Mouse (Mus musculus): Measurements from ENCODE around the gene Ash1l.

Gene Ash1l

DNA sequence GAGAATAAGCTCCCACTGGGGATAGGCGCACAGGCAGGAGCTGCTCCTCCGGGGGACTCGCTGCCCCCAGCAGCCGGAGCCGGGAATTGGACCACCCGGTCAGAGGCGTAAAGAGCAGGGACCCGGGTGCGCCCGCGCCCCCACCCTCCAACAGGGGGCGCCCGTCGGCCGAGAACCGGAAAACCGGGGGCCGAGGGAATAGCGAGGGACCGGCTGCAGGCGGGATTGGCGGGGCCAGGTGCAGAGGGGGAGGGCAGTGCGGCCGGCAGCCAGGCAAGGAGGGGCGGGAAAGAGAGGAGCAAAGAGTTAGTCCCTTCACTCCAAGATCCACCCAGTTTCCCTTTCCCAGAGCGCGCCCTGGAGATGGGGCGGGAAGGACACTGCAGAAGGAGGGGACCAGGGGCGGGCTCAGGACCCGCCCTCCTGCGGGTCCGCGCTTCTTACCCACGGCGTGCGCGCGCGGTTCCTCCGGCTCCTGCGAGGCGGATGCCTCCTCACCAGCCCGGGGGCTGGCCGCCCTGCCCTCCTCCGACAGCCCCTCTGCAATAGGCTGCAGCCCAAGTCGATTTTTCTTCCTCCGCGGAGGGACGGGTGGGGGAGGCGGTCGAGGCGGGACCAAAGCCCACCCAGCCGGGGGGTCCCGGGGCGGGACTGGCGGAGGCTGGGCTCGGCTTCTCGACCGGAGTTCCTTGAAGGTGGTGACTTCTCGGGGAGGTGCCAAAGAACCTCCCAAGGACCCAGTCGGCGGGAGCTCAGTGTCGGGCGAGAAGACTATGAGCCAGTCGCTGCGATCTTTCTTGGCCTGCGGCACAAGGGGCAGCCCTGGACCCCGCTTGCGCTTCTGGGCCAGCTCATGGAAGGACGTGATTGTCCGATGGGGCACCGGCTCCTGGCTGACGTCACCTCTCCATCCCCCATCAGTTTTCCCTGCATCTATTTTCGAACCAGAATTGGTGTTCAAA lies 140.6 kb downstream of the Ash1l start:
- peak in 1 of 2 experiments; percentile 61 for DNase-seq (ENCODE audit: low read depth in 1 of 2, low spot score in 2 of 2)

DNA sequence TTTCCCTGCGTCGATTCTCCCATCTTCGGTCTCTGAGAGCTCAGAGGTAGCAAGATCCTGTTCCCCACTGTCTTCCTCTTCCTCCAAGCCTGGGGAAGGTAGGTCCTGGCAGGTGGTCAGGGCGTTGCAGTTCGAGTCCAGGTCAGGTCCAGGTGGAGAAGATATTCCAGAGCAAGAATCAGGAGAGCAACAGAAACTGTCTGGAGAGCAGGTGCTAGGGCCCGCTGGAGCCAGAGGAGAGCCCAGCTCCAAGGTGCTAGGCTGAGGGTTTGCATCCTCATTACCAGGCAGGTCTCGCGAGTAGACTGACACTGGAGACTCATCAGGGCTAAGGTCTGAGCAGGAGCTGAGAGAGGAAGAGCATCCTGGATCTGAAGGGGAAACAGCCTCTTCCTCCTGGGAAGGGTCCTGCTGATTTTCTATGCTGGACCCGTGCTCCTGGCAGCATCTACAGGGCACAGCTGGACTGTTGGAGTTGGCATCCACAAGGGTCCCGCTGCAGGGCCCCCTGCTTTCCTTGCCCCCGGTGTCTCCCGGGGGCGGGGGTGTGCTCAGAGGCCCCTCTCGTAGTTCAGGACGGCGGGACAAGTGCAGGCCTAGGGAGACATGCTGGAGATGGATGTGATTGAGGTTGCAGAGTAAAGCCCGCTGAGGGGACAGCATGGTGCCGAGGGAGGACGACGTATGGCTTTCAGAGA lies 141.5 kb downstream of the Ash1l start:
- no peak for DNase-seq (ENCODE audit: low read depth in 1 of 2, low spot score in 2 of 2)

DNA sequence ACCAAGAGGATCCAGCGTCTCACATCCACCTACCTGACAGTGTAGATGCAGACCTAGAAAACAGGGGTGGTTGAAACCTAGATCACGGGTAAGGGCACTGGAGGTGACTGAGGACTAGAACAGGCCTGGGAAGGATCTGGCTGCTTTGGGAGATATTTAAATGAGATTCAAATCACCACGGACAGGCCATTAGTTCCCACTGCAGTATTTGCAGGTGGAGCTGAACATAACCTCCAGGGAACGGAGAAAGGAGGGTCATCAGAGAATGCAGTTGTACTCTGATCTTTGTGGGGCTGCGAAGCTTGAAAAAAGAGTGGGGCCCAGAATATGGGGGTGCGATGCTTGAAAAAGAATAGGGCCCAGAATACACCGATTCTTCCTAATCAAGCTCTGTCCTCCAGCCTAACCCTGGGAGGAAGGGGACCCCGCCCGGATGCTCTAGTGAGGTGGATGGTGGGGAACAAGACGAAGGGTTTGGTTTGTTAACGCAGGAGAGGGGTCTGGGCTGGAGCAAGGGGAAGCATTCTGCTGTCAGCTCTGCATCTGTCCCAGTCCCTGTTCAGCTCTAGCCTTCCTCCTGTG lies 142.2 kb downstream of the Ash1l start:
- DNase-seq (ENCODE audit: low read depth in 1 of 2, low spot score in 2 of 2), result no peak

DNA sequence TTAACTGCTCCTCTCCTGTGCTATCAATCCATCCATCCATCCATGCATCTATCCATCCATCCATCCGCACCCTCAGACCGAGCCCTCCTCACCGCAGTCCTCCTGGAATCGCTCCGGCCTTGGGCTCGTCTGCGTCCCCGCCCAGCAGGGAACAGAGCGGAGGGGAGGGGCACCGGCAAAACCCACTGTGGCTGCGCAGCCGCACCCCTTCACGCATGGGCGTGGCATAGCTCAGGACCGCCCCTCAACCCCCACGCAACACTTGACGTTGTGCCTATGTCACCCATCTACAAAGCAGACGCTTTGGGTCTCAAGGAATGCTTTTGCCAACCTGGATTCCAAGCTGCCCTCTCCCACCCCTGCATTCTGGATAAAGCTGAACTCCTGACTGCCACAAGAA lies 142.8 kb downstream of the Ash1l start, which contains the start of gene Rusc1:
Gene Rusc1, minus strand, starts transcription at position 137 of the 400 bp plus-strand sequence.
- DNase-seq (ENCODE audit: low read depth in 1 of 2, low spot score in 2 of 2), result peak in 1 of 2 experiments; percentile 55

DNA sequence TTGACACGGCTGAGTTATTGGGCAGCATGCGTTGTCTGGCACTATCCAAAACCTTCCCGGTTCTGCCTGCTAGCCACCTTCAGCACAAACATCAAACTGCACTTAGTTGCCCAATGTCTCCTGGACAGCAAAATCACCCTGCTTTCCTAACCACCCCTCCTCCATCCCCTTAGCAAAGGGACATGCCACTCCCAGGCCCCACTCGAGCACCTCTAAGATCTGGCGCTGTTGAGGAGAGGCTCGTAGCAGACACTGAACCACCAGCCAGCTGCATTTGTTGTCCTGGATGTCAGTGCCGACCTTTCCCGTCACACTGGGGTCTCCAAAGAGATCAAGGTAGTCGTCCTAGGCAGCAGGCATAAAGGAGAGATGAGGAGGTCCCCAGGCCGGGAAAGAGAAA lies 143.6 kb downstream of the Ash1l start:
- no peak for DNase-seq (ENCODE audit: low read depth in 1 of 2, low spot score in 2 of 2)

DNA sequence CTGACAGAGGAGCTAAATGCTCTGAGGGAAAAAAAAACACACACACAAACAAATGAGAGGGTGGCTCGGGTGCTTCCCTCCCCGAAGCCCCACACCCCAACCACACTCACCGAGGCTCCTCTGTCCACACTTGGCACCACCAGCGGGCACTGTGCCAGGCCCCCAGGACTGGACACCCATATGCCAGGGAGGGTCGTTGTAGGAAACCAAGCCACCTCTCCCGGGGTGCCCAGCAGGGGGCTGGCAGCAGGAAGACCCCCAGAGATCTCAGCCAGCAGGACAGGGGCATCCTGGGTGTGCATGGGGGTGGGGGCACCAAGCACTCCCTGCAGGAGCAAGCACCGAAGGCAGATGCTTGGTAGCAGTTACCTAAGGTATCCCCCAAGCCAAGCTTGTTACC lies 150.4 kb downstream of the Ash1l start, which contains the start of gene Gm43738:
Gene Gm43738, minus strand, starts transcription at position 289 of the 400 bp plus-strand sequence.
- DNase-seq (ENCODE audit: low read depth in 1 of 2, low spot score in 2 of 2), result no peak

DNA sequence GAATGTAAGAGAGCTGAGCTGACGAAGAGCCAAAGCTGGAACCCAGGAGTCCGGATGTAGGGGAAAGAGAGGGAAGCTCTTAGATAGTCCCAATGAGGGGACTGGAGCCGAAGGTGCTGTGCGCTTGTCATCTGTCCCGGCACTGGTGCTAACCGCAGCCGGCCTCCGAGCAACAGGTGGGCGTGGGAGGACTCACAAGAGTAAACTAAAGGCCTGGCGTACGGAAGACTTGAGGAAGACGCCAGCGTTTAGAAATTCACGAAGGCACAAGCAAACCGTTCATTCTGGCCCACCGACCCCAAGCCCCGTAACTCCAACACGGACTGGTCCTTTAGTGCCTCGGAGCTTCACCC lies 151.0 kb downstream of the Ash1l start:
- DNase-seq (ENCODE audit: low read depth in 1 of 2, low spot score in 2 of 2), result no peak

DNA sequence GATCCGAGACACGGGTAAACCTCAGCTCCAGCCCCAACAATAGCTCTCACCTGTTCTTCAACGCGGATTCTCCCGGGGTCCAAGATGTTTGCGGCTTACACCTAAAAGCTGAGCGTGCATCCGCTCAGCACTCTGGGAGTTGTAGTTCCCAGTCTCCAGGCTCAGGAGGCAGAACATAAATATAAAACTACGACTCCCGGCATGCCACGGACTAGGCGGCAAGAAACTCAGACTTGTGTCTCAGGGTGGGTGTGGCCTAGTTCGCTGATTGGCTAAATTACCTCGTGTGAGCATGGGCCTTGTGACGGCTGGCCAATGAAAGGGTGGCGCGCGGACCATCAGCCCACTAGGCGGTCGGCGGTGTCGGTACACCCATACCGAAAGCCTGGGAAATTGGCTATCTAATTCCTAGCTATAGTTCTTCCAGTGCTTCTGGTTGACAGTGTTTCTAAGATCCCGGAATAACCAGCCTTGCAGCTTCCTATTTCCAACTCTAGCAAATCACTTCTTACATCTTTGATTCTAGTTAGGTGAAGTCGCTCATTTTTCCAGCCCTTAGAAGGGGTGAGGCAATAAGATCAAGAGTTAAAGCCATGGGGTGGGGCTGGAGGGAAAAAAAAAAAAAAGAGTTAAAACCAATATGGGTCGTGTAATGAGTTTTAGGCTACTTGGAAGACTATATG lies 151.5 kb downstream of the Ash1l start, which contains the start of gene Fdps:
Gene Fdps, minus strand, starts transcription at position 148 of the 683 bp plus-strand sequence.
- DNase-seq (ENCODE audit: low read depth in 1 of 2, low spot score in 2 of 2), result peak; percentile 84 to 91

DNA sequence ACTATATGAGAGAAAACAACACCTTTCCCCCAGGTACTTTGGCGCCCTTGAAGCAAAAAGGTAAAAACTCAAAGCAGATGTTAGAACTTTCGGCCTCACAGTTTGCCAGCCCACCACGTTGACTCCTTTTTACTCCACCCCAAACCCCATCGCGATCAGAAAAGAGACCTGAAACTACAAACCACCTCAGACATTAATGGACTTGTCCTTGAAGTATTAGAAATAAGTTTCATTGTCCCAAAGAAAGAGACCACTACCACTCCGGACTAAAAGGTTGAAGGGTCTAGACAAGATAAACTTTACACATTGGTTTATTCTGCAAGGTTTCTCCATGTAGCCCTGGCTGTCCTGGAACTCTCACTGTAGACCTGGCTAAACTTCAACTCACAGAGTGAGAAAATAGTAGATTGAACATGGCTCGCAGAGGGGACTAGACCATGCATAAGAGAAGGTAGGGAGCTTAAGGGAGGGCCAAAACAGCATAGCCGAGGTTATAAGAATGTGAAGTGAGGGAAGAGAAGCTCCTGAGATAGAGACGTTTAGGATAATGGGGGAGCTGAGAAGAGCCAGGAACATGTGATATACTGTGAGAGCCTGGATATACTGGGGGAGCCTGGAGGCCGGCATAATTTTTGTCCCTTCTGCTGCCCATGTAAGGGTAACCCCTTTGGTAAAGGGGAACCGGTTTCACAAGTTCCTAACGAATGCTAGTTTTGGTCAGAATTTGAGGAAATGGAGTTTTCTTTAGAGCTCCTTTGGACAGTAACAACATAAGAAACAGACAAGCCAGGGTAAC lies 152.3 kb downstream of the Ash1l start:
- DNase-seq (ENCODE audit: low read depth in 1 of 2, low spot score in 2 of 2), result no peak

DNA sequence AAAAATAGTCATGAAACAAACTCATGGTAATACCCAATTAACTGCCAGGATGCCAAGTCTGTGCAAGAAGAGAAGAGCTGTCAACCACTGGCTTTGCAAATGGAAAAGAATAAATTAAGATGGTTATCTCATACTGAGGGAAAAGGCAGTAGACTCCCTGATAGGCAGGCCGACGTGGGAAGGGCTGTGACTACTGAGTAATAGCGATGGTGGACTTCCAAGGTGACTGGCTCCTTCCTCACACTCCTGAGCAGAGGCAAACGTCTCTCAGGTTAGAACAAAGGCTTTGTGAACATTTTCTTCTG lies 152.8 kb downstream of the Ash1l start:
- DNase-seq (ENCODE audit: low read depth in 1 of 2, low spot score in 2 of 2), result no peak

DNA sequence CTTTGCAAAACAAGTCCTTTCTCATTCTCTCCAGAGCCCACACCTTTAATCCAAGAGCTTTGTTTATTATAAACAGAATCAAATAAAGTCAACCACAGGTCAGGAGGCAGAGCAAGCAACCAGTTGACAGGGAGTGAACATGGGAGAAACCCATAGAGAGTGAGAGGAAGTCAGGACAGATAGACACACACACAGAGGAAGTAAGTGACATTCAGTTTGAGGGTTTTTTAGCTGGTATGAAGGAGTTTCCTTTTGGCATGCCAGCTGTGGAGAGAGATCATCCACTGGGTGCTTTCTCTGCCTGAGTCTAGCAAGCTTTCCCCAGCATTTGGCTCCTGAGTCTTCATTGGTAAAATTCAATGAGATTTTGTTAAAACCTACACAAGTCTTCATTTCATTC lies 156.5 kb downstream of the Ash1l start:
- DNase-seq (ENCODE audit: low read depth in 1 of 2, low spot score in 2 of 2), result no peak

DNA sequence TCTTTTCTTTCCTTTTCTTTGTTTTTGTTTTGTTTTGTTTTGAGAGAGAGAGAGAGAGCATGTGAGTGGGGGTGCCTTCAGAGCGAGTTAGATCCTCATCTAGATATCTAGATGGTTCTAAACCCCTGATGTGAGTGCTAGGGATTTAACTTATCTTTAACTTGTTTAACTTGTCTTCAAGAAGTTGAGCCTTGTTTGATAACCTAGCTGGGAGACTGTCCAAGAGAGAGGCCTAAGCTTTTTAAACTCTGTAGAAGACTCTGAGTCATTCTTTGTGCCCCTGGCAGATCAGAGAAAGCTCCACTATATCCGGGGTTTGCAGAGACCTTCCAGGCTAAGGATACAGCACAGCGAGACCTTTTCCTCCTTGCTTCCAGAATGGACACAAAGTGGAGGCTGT lies 157.1 kb downstream of the Ash1l start:
- no peak for DNase-seq (ENCODE audit: low read depth in 1 of 2, low spot score in 2 of 2)

DNA sequence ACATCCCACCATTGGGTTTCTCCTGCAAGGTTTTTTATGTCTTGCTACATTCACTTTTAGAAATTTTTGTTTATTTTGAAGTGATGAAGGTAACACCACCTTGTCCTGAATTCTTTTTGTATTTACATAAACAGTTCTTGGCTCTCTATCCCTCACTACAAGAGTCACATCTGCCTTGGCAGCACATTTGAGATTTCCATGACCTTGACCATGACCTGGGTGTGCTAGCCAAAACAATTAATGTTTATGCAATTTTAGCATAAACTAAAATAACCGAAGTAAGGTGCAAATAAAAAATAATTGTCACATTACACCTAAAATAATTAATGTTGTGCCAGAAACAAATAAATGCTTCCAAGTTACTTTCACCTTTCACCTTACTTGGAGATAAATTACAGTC lies 157.7 kb downstream of the Ash1l start:
- DNase-seq (ENCODE audit: low read depth in 1 of 2, low spot score in 2 of 2), result no peak

DNA sequence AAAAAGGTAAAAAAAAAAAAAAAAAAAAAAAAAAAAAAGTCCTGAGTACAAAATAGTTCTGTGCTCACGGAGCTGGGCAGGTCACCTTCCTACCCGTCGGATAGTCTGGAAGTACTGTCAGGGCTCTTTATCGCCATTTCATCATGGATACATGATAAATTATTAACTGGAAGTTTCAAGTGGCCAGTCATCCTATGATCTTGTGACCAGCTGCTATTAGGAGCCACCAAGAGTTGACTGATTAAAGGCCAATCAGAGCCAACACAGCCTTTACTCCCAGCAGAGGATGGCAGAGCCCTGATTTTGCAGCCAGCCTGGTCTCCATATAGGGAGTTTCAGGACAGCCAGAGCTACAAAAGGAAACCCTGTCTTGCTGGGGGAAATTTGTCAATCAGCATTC lies 162.6 kb downstream of the Ash1l start:
- DNase-seq (ENCODE audit: low read depth in 1 of 2, low spot score in 2 of 2), result no peak

DNA sequence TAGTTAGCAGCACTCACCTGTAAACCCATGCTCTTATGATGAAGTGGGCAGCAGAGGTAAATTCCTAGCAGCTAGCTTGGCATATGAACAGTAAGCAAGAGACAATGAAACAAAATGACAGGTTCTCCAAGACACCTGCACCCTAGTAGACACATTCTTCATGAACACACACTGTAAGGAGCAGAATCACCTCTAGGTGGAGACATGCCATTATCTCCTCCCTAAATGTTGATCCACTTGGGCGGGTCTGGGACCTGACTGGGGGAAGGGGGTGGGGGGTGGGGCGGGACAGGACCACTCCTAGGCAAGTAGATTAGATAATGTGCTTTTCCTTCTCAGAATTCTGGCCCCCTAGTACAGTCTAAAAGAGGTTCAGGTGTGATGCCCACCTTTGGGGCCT lies 165.1 kb downstream of the Ash1l start:
- DNase-seq (ENCODE audit: low read depth in 1 of 2, low spot score in 2 of 2), result no peak

DNA sequence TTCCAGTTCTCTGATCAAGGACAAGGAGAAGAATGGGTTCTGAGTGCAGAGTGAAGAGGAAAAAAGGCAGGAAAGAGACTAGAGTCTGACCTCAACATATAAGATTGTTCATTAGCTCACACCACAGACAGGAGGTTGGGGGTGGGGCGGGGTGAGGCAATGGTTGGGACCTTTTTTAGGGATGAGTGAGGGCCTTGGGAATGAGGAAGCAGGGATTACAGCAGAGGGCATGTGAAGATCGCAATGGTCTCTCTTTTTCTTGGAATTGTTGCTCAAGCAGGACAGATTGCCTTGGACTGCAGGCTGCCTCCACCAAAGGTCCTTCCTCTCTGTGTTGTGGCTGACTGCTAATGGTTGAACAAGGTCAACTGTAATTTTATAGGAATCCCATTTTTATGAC lies 172.9 kb downstream of the Ash1l start:
- DNase-seq (ENCODE audit: low read depth in 1 of 2, low spot score in 2 of 2), result no peak

DNA sequence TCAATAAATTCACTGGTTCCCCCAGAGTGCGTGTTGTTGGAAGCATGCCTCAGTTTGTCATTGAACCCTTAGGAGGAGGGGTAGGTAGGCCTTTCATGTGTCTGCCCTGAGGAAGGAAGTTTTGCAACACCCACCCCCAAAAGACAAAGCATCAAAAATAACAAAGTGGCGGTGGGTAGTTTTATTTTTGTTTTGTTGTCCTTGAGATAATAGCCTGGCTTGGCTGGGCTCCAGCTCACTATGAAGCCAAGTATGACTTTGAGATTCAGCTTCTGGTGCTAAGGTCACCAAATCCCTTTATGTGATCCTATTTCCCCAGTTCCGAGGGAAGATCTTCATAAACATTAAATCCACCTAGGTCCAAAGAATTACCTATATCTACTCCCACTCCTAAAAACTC lies 173.8 kb downstream of the Ash1l start:
- DNase-seq (ENCODE audit: low read depth in 1 of 2, low spot score in 2 of 2), result no peak

DNA sequence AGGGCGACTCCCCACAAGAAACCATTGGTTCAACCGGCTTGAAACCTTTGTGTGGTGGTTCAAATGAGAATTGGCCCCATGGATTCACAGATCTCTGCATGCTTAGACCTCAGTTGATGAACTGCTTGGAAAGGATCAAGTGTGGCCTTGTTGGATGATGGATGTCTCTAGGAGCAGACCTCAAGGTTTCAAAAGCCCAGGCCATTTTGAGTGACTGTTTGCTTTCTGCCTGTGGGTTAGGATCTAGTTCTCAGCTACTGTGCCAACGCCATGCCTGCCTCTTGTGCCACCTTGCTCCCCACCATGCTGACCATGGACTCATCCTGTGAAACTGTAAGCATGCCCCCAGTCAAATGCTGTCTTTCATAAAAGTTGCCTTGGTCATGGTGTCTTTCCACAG lies 175.6 kb downstream of the Ash1l start:
- no peak for DNase-seq (ENCODE audit: low read depth in 1 of 2, low spot score in 2 of 2)
